Mouse (Mus musculus) spleen, adult 10 weeks (tissue): ENCODE results near the gene Gpr158. TPM values are rescaled to one million over a fixed set of nuclear protein-coding genes. Genes with fewer than 3 reads are reported as not detected.

Experiments
- polyA plus RNA-seq: library from polyadenylated mRNA; stranded (reverse); fragments of 350-450 nt; fragmentation: Illumina TruSeq; extraction: RNeasy Lipid Tissue Mini Kit (QIAGEN cat#74804); gene quantifications from one replicate; pipeline ENCODE4 v1.2.3, GENCODE M21; 2015; ENCODE audit warnings: low replicate concordance; ENCODE audit not compliant: insufficient read depth

Gpr158 gene
- polyA plus RNA-seq, result not detected

GRCm38 (mm10) chr2:21367345-21368111, at the start of gene Gpr158:
Gene Gpr158 (plus strand): TSS chr2:21367542.

Other genes starting within 250 kb of the Gpr158 start
- gene Enkur, start 162.2 kb upstream of the Gpr158 start, polyA plus RNA-seq, result 1.1 TPM
- 5.8 TPM for gene Thnsl1, start 161.8 kb upstream of the Gpr158 start, polyA plus RNA-seq